10 mouse cellular contexts compared by ENCODE assay signal in the genomic region with DNA sequence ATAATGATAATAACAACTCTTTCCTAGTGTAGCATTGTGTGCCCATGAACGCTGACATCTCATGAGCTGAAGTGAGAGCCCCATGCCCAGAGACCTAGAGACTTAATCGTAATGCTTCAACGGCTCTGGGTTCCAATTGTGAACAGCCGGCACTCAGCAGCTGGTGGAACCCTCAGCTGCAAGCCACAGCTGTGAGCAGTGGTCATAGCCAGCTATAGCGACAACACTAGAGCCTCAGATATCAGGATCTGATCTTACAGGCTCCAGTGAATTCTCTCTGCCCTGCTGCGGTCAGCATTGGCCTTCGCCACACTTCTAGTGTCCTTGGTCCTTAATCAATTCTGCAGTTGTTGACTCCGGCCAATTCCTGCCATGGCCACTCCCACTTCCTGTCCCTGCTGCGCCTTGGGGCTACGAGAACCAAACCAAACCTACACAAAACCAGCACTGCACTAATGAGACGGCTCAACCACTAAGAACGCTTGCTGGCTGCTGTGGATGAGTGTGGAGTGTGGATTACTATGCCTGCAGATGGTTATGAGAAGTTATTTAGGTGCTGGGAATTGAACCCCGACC. TPM values are rescaled to one million over a fixed set of nuclear protein-coding genes. Genes with fewer than 3 reads are reported as not detected.
DNase-seq lines count a peak whose midpoint lies in the region; ATAC-seq and TF ChIP-seq lines count a peak whose summit lies in the region.
"Had no signal": no experiment of that assay in that cellular context is flagged by ENCODE, and none has a peak within 500 bp of the region (broad histone marks: within the 10 kb centered on the region; RNA-seq: fewer than 3 reads in every experiment).

No protein-coding gene starts in this region.

- 81% methylated on average over 13 of the region's 13 CpGs for WGBS in hindbrain, postnatal 0 days

- peak; percentile 68 to 84 for DNase-seq in adrenal gland, adult (ENCODE audit: inconsistent age in 2 of 2, low spot score in 1 of 2)
- no peak for DNase-seq in adrenal gland, postnatal 4 days (ENCODE audit: low spot score in 2 of 2)
- DNase-seq in heart, adult 18-20 months, result peak; percentile 69 to 80
- peak; percentile 72 for DNase-seq in kidney, postnatal 14 days
- no peak for DNase-seq in neural tube, embryonic 10.5 days (ENCODE audit: extremely low spot score, low spot score)
- DNase-seq in right cerebral cortex, adult 2 months (ENCODE audit: low spot score in 2 of 2), result no peak
- no peak for DNase-seq in hindbrain, postnatal 0 days (ENCODE audit: low spot score)

- peak; percentile 30; the same call in 1 of the 2 replicates for ATAC-seq in megakaryocyte progenitor cell, adult 5-6 weeks (replicated peaks; ENCODE audit: poor library complexity)
- no peak for ATAC-seq in hindbrain, postnatal 0 days

- TF ChIP-seq CTCF in hindbrain, postnatal 0 days (IDR thresholded peaks at IDR 0.05; ENCODE audit: low read depth), result no peak

- no peaks in the 10 kb centered on the region for H3K9me3 ChIP-seq in hindbrain, postnatal 0 days (ENCODE audit: low read length)
- H3K9me3 ChIP-seq: embryonic facial prominence, embryonic 12.5 days; midbrain, embryonic 12.5 days had no signal

- no peak overlapping the region for H3K27ac ChIP-seq in hindbrain, postnatal 0 days
- H3K27ac ChIP-seq: embryonic facial prominence, embryonic 12.5 days; midbrain, embryonic 12.5 days had no signal

- no peaks in the 10 kb centered on the region for H3K27me3 ChIP-seq in hindbrain, postnatal 0 days (ENCODE audit: insufficient read depth, low read length)
- H3K27me3 ChIP-seq: embryonic facial prominence, embryonic 12.5 days had no signal

- no peaks in the 10 kb centered on the region for H3K4me1 ChIP-seq in hindbrain, postnatal 0 days (ENCODE audit: insufficient read depth, low read length)
- H3K4me1 ChIP-seq: embryonic facial prominence, embryonic 12.5 days; midbrain, embryonic 12.5 days had no signal

- no peaks in the 10 kb centered on the region for H3K36me3 ChIP-seq in hindbrain, postnatal 0 days (ENCODE audit: insufficient read depth, low read length)
- H3K36me3 ChIP-seq: embryonic facial prominence, embryonic 12.5 days; midbrain, embryonic 12.5 days had no signal

- H3K4me3 ChIP-seq in hindbrain, postnatal 0 days (ENCODE audit: low read length), result no peak overlapping the region
- H3K4me3 ChIP-seq: embryonic facial prominence, embryonic 12.5 days; midbrain, embryonic 12.5 days had no signal

- H3K4me2 ChIP-seq in hindbrain, postnatal 0 days (ENCODE audit: low read depth, low read length), result no peak overlapping the region
- H3K4me2 ChIP-seq: embryonic facial prominence, embryonic 12.5 days; midbrain, embryonic 12.5 days had no signal

- no peak overlapping the region for H3K9ac ChIP-seq in hindbrain, postnatal 0 days (replicated peaks; ENCODE audit: low read length)
- H3K9ac ChIP-seq: embryonic facial prominence, embryonic 12.5 days; midbrain, embryonic 12.5 days had no signal

RNA-seq across cellular contexts. Expression of a gene that starts 11.5 kb away (rescaled TPM):
- total RNA-seq in adrenal gland, postnatal 4 days (2021), result 100 to 1,000 TPM; 132 to 136 TPM
- 10 to 100 TPM; 38.9 to 39.3 TPM for total RNA-seq in heart, adult 18-20 months (2021)
- 40.1 and 43.2 TPM in 2 replicates for total RNA-seq in megakaryocyte progenitor cell, adult 5-6 weeks (2015)
- total RNA-seq in megakaryocyte progenitor cell, adult 5-6 weeks (2017), result 67.2 and 75.4 TPM in 2 replicates
- 242 and 247 TPM in 2 replicates for total RNA-seq in hindbrain, postnatal 0 days (2014; rRNA removed)
- 200 and 216 TPM in 2 replicates for polyA plus RNA-seq in hindbrain, postnatal 0 days (2015; fragmentation: Nextera tagmentation; extraction: Ambion mirVana)

RNA-seq across cellular contexts. Expression of a gene that starts 25.2 kb away (rescaled TPM):
- 100 to 1,000 TPM; 418 to 439 TPM for total RNA-seq in adrenal gland, postnatal 4 days (2021)
- total RNA-seq in heart, adult 18-20 months (2021), result 100 to 1,000 TPM; 335 to 351 TPM
- 670 and 676 TPM in 2 replicates for total RNA-seq in megakaryocyte progenitor cell, adult 5-6 weeks (2015)
- total RNA-seq in megakaryocyte progenitor cell, adult 5-6 weeks (2017), result 953 and 1,115 TPM in 2 replicates
- total RNA-seq in hindbrain, postnatal 0 days (2014; rRNA removed), result 196 and 209 TPM in 2 replicates
- 660 and 682 TPM in 2 replicates for polyA plus RNA-seq in hindbrain, postnatal 0 days (2015; fragmentation: Nextera tagmentation; extraction: Ambion mirVana)

RNA-seq across cellular contexts. Expression of a gene that starts 37.6 kb away (rescaled TPM):
- 10 to 100 TPM; 37.4 to 43.2 TPM for total RNA-seq in adrenal gland, postnatal 4 days (2021)
- total RNA-seq in heart, adult 18-20 months (2021), result 10 to 100 TPM; 21.1 to 23.9 TPM
- total RNA-seq in megakaryocyte progenitor cell, adult 5-6 weeks (2015), result 27.8 and 32.1 TPM in 2 replicates
- total RNA-seq in megakaryocyte progenitor cell, adult 5-6 weeks (2017), result 115 and 136 TPM in 2 replicates
- 7.9 and 11.3 TPM in 2 replicates for total RNA-seq in hindbrain, postnatal 0 days (2014; rRNA removed)
- 27.4 and 31.5 TPM in 2 replicates for polyA plus RNA-seq in hindbrain, postnatal 0 days (2015; fragmentation: Nextera tagmentation; extraction: Ambion mirVana)

RNA-seq across cellular contexts. Expression of a gene that starts 37.6 kb away (rescaled TPM):
- 10 to 100 TPM; 33.4 to 35.9 TPM for total RNA-seq in adrenal gland, postnatal 4 days (2021)
- 10 to 100 TPM; 10.8 to 12.2 TPM for total RNA-seq in heart, adult 18-20 months (2021)
- 20.9 and 25.5 TPM in 2 replicates for total RNA-seq in megakaryocyte progenitor cell, adult 5-6 weeks (2015)
- total RNA-seq in megakaryocyte progenitor cell, adult 5-6 weeks (2017), result 34.5 and 37.8 TPM in 2 replicates
- 21.1 and 22.5 TPM in 2 replicates for total RNA-seq in hindbrain, postnatal 0 days (2014; rRNA removed)
- polyA plus RNA-seq in hindbrain, postnatal 0 days (2015; fragmentation: Nextera tagmentation; extraction: Ambion mirVana), result 35.8 and 36.8 TPM in 2 replicates

RNA-seq across cellular contexts. Expression of a gene that starts 40.6 kb away (rescaled TPM):
- total RNA-seq in adrenal gland, postnatal 4 days (2021), result 1 to 10 TPM; 1.7 to 3.0 TPM
- total RNA-seq in heart, adult 18-20 months (2021), result 1 to 10 TPM in 1 of 2 experiments, under 1 TPM in 1; 0.74 to 1.3 TPM
- 2.2 and 3.7 TPM in 2 replicates for total RNA-seq in megakaryocyte progenitor cell, adult 5-6 weeks (2015)
- 17.4 and 19.9 TPM in 2 replicates for total RNA-seq in megakaryocyte progenitor cell, adult 5-6 weeks (2017)
- total RNA-seq in hindbrain, postnatal 0 days (2014; rRNA removed), result 0.54 TPM in 1 of 2 replicates, not detected in the other
- 1.5 and 2.0 TPM in 2 replicates for polyA plus RNA-seq in hindbrain, postnatal 0 days (2015; fragmentation: Nextera tagmentation; extraction: Ambion mirVana)

Comparison
In these comparisons a context has a peak if more than half of its experiments do, and no peak if none do; other contexts are left out.
1. DNase-seq: peak in adrenal gland, adult (2 of 2), heart, adult 18-20 months (2 of 2) and kidney, postnatal 14 days (single experiment); none in adrenal gland, postnatal 4 days (0 of 2), neural tube, embryonic 10.5 days (single experiment), right cerebral cortex, adult 2 months (0 of 2) and hindbrain, postnatal 0 days (single experiment).